Mouse (Mus musculus) gastrocnemius, postnatal 36 days (tissue): ENCODE measurements around the gene Dda1. TPM values are rescaled to one million over a fixed set of nuclear protein-coding genes. Genes with fewer than 3 reads are reported as not detected.

ENCODE experiments used
- DNase-seq, 2 experiments: peaks; one replicate each; pipeline ENCODE4 v3.0.0; 2022
- intact Hi-C: fragments of 180-260 bp; cut with DNase I; formaldehyde crosslinking; loops from one replicate; pipeline ENCODE4 v1.15.1; 2025
- total RNA-seq, 2 experiments: library from RNA; stranded (reverse); gene quantifications; 2 replicates each; pipeline ENCODE4 v1.2.3; 2021

The Dda1 gene
- total RNA-seq, 2 experiments from 2014 or later: 20.4 to 27.6 TPM

DNA sequence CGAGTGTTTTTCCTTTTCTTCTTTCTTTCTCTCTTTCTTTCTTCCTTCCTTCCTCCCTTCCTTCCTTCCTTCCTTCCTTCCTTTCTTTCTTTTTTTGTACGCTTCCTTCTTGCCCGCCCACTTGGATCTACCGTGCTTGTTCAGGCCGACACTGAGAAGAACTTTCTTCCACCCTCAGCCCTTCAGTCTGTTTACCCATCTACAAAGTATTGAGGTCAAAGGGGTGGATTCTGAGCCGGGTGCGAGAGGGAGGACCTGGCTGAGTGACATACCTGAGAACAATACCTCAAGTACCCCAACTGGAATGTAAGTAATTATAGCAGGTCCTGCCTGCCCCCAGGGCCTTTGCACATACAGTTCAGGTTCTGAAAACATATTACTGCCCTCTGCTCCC lies 17.1 kb downstream of the Dda1 start:
- DNase-seq: no peak
- intact Hi-C loops: no loop called here

DNA sequence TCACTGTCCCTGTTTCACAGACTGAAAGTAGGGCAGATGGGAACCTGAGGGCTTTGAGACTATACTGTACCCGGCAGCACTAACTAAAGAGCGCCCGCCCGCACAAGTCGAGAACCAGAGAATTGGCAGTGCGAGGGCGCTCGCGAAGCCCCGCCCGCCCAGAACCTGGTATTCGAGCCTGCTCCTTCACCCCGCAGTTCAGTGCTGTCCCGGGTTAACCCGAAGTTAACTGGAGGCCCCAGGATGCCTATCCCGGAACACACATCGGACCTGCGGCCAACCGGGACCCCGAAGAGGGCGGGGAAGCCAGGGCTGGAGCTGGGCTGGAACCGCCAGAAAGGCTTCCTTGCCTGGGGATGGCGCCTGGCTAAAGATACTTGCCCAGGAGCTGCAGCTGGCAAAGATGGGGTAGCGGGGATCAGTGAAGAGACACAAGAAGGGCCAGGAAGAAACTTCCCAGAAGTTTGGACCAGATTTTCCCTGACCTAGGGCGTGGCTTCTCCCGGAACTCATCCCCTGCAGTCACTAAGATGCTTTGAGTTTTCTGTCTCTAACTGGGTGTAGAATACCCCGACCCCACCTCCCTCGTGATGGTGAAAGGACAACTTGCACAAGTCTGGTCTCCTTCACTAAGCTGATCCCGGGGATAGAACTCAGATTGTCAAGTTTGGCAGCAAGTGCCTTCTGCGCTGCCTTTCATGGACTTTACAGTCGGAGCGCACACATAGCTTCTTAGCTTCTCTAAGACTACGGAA lies 18.9 kb downstream of the Dda1 start, which contains the start of gene Gtpbp3:
Gene Gtpbp3 (plus strand): TSS at position 413 of the 755 bp plus-strand sequence.
- peak; percentile 81 to 83 for DNase-seq
- intact Hi-C loops: no loop called here

- DNase-seq: peak; percentile 81 to 82
- intact Hi-C loops: no loop called here
Observed at GRCm38 (mm10) chr8:71488454-71488853, 19.5 kb downstream of the Dda1 start.

- peak; percentile 78 to 79 for DNase-seq
- intact Hi-C loops: loop anchor here (1.0 kb wide), 1 partner anchor 26 kb away; no protein-coding TSS in a partner anchor
Observed at GRCm38 (mm10) chr8:71495039-71495438, 26.0 kb downstream of the Dda1 start.

GRCm38 (mm10) chr8:71495811-71496210 lies 26.8 kb downstream of the Dda1 start:
- no peak for DNase-seq
- intact Hi-C loops: loop anchor here (1.0 kb wide), 1 partner anchor 25 kb away; no protein-coding TSS in a partner anchor

DNA sequence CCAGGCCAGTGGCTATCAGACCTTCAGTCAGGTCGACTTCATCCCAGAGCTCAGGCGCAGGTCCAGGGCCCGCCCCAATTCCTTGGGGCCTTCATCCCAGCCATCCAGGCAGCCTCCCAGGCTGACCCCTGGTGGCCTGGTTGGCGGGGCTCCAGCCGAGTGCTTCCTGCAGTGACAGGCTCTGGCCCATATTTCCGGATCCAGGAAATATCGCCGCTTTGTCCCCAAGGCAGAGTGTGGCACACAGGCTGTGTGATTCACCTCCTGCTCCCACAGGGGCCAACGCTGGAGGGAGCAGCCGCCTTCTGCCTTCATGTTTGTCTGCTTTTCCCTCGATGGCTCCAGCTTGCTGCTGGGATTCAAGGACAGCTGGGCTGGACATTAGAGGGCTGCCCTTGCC lies 27.5 kb downstream of the Dda1 start:
- peak; percentile 85 to 89 for DNase-seq
- intact Hi-C loops: no loop called here

GRCm38 (mm10) chr8:71497077-71497645 lies 28.2 kb downstream of the Dda1 start:
- intact Hi-C loops: loop anchor here (1.0 kb wide), 1 partner anchor 19 kb away; no protein-coding TSS in a partner anchor
- DNase-seq: no peak

DNA sequence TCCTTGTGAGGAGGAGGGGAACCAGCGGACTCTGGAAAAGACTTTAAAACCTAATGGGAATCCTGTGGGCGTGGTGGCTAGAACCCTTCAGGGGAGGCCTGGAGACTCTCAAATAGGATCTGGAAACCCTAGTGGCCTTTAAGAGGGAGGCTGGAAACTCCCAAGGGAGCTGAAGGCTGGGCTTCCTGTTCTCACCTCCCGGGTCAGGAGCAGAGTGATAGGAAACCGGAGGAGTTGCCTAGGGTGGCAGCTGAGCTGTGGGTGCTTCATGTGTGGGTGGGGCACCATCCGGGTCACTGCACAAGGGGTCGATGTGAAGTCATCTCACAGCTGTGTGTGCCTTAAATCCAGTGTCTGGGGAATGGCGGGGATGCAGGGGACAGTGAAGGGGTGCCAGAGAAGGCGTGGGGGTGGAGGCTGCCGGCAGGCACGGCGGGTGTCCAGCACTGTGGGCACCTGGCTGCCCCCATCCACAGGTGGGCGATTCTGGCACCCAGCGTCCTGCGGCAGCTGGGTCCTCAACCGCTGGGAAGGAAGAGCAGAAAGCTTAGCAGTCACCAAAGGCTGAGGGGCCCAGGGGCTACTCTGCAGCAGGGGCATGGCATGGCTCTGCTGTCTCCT lies 29.0 kb downstream of the Dda1 start:
- intact Hi-C loops: loop anchor here (1.0 kb wide), 1 partner anchor 18 kb away; no protein-coding TSS in a partner anchor
- DNase-seq: no peak

DNA sequence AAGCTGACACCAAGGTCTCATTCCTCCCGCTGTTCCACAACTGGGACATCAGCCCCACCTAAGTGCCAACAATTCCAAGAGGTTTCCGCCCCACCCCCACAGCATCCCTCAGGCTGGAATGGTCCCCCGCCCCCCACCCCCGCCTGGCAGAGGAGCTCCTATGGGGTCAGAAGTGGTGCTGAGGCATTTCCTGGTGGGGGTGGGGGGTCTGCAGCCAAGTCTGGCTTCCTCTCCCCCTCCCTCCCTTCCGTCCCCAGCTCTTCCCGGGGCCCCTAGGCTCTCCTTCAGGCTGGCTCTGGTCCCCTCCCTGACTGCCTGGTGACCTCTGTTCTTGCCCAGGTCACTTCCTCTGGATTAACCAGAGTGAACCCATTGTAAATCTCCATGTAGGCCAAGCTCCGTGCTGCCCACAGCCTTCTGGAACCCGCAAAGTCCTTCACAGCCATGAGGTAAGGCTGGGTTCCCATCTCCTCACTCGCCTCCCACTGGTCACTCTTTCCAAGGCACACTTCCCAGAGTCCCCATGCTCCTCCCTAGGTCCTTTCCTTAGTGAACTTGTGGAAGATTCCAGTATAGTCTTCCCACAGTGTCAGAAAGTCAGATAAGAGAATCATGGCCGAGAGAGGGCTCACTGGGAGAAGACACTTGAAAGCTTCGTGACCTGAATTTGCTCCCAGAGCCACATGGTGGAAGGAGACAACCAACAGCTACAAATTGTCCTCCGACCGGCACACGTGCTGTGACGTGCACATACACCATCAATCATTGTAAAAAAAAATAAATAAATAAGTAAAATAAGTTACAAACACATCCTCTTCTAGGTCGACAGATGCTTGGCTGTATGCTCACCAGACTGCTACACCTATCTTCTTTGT lies 30.1 kb downstream of the Dda1 start:
- intact Hi-C loops: no loop called here

DNA sequence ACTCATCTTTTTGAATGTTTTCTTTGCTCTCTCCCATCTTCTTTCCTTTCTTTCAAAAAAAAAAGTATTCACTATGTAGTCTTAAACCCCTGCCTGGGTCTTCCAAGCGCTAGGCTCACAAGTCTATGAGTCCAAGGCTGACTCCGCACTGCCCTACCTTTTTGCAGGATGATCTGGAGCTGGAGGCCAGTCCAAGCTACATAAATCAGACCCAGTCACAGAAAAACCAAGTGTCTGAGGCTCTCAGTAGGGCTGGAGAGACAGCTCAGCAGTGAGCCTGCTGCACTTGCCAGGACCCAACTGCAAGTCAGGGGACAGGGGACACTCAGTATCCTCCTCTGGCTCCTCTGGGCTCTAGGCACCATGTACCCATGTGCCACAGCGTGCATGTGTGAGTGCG lies 35.4 kb downstream of the Dda1 start:
- intact Hi-C loops: no loop called here
- DNase-seq: no peak

More for the DNA sequence above, 30.1 kb downstream of the Dda1 start:
- DNase-seq: no peak

- no peak for DNase-seq
- intact Hi-C loops: no loop called here
Observed at GRCm38 (mm10) chr8:71505326-71505725, 36.3 kb downstream of the Dda1 start.

GRCm38 (mm10) chr8:71505979-71506378 lies 37.0 kb downstream of the Dda1 start:
- peak in 1 of 2 experiments; percentile 45 for DNase-seq
- intact Hi-C loops: no loop called here

DNA sequence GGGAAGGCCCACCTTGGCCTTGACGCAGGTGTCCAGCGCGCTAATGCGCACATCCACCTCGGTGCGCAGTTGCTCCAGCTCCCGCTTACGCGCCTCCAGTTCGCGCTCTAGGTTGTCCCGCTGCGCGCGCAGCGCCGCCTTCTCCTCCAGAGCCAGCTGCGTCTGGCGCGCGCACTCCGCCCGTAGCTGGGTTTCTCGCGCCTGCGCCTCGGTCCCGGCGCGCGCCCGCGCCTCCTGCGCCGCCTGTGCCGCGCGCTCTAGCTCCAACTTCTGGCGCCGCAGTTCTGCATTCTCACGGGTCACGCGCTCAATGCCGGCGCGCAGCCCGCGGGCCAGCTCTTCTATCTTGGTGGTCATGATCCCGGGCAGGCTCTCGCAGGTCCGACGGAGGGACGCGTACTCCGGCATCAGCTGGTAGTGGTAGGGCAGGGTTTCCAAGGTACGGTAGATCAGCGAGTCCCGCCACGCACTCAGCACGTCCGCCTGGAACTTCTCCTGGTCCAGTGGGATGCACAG lies 38.6 kb downstream of the Dda1 start:
- peak; percentile 69 to 74 for DNase-seq
- intact Hi-C loops: no loop called here

- no peak for DNase-seq
- intact Hi-C loops: no loop called here
Observed at GRCm38 (mm10) chr8:71509316-71509715, 40.3 kb downstream of the Dda1 start.

- DNase-seq: no peak
- intact Hi-C loops: no loop called here
Observed at GRCm38 (mm10) chr8:71511644-71512043, 42.6 kb downstream of the Dda1 start, which contains the start of gene Plvap. Gene Plvap, minus strand, starts transcription at chr8:71511752.

- no peak for DNase-seq
- intact Hi-C loops: no loop called here
Observed at GRCm38 (mm10) chr8:71513018-71513754, 44.2 kb downstream of the Dda1 start.

- intact Hi-C loops: no loop called here
- no peak for DNase-seq
Observed at GRCm38 (mm10) chr8:71515043-71515442, 46.0 kb downstream of the Dda1 start.

- intact Hi-C loops: loop anchor here (1.0 kb wide), 1 partner anchor 19 kb away; no protein-coding TSS in a partner anchor
Observed at GRCm38 (mm10) chr8:71516786-71517185, 47.8 kb downstream of the Dda1 start.

More at GRCm38 (mm10) chr8:71516786-71517185, 47.8 kb downstream of the Dda1 start:
- DNase-seq: no peak
